Mouse (Mus musculus) lung, postnatal 0 days (tissue): ENCODE results near the gene Klhdc8a.

ENCODE experiments used
- CTCF ChIP-seq: IDR thresholded peaks from 2 replicates; pipeline ENCODE4 v1.5.1; 2016; ENCODE audit warnings: antibody characterized with exemption, mild to moderate bottlenecking
- EP300 ChIP-seq: IDR thresholded peaks from 2 replicates; pipeline ENCODE4 v1.6.1; 2016; ENCODE audit warnings: antibody characterized with exemption, mild to moderate bottlenecking, control low read depth

GRCm38 (mm10) chr1:132322711-132323542 is 24.5 kb downstream of the Klhdc8a start:
- TF ChIP-seq CTCF, result peak; percentile 42
- peak; percentile 64 for TF ChIP-seq EP300
